Mouse (Mus musculus): ENCODE data around the gene Adam12. TPM values are rescaled to one million over a fixed set of nuclear protein-coding genes. Genes with fewer than 3 reads are reported as not detected.

Gene Adam12
- polyA plus RNA-seq, 1 experiment from 2014 or later: 2.7 TPM

GRCm38 (mm10) chr7:134028281-134028830 lies 203.6 kb downstream of the Adam12 start:
- Histone ChIP-seq H3K27ac (ENCODE audit: low read depth, low read length) (no peak overlapping the region), H3K4me2 (ENCODE audit: low read depth, low read length) (no peak overlapping the region), H3K9me3 (ENCODE audit: control insufficient read depth, low read length) (no peaks in the 10 kb centered on the region), H3K9ac (replicated peaks; ENCODE audit: low read depth, low read length) (no peak overlapping the region), H3K27me3 (ENCODE audit: control insufficient read depth, insufficient read depth, low read length) (no peaks in the 10 kb centered on the region; the same call in 1 of the 2 replicates), H3K4me1 (ENCODE audit: control insufficient read depth, insufficient read depth, low read length) (peaks cover 9% of the 10 kb centered on the region; the same call in 1 of the 2 replicates), H3K4me3 (ENCODE audit: low read depth, low read length) (no peak overlapping the region), H3K36me3 (ENCODE audit: control insufficient read depth, insufficient read depth, low read length) (no peaks in the 10 kb centered on the region)
- no peak for ATAC-seq (ENCODE audit: low read depth)
- 54% methylated on average over 7 of the region's 7 CpGs for WGBS

GRCm38 (mm10) chr7:134027020-134027415 lies 204.9 kb downstream of the Adam12 start:
- Histone ChIP-seq H3K9me3 (ENCODE audit: control insufficient read depth, low read length) (no peaks in the 10 kb centered on the region), H3K4me3 (ENCODE audit: low read depth, low read length) (no peak overlapping the region), H3K27ac (ENCODE audit: low read depth, low read length) (no peak overlapping the region), H3K4me1 (ENCODE audit: control insufficient read depth, insufficient read depth, low read length) (peaks cover 9% of the 10 kb centered on the region; the same call in 1 of the 2 replicates), H3K4me2 (ENCODE audit: low read depth, low read length) (no peak overlapping the region), H3K27me3 (ENCODE audit: control insufficient read depth, insufficient read depth, low read length) (no peaks in the 10 kb centered on the region; the same call in 1 of the 2 replicates), H3K36me3 (ENCODE audit: control insufficient read depth, insufficient read depth, low read length) (no peaks in the 10 kb centered on the region), H3K9ac (replicated peaks; ENCODE audit: low read depth, low read length) (no peak overlapping the region)
- ATAC-seq (ENCODE audit: low read depth): no peak
- WGBS: 21% methylated on average over 5 of the region's 5 CpGs

- Histone ChIP-seq H3K4me3 (ENCODE audit: low read depth, low read length) (no peak overlapping the region), H3K27me3 (ENCODE audit: control insufficient read depth, insufficient read depth, low read length) (no peaks in the 10 kb centered on the region; the same call in 1 of the 2 replicates), H3K9me3 (ENCODE audit: control insufficient read depth, low read length) (no peaks in the 10 kb centered on the region), H3K4me1 (ENCODE audit: control insufficient read depth, insufficient read depth, low read length) (peaks cover 9% of the 10 kb centered on the region; the same call in 1 of the 2 replicates), H3K36me3 (ENCODE audit: control insufficient read depth, insufficient read depth, low read length) (no peaks in the 10 kb centered on the region), H3K9ac (replicated peaks; ENCODE audit: low read depth, low read length) (no peak overlapping the region), H3K27ac (ENCODE audit: low read depth, low read length) (peak overlapping the region; percentile 28; the same call in 1 of the 2 replicates), H3K4me2 (ENCODE audit: low read depth, low read length) (no peak overlapping the region)
- 46% methylated on average over 16 of the region's 16 CpGs for WGBS
- 0 out of 2 replicates have a peak, but pooled peaks have one; percentile 28 for ATAC-seq (ENCODE audit: low read depth)
These were observed 205.5 kb downstream of the Adam12 start for GRCm38 (mm10) chr7:134026200-134027019.

GRCm38 (mm10) chr7:134022157-134022885 lies 209.6 kb downstream of the Adam12 start:
- no peak for ATAC-seq (ENCODE audit: low read depth)
- H3K9ac ChIP-seq (replicated peaks; ENCODE audit: low read depth, low read length): no peak overlapping the region
- H3K27ac ChIP-seq (ENCODE audit: low read depth, low read length): no peak overlapping the region
- WGBS: 71% methylated on average over 2 of the region's 2 CpGs
- H3K4me2 ChIP-seq (ENCODE audit: low read depth, low read length): no peak overlapping the region
- H3K4me3 ChIP-seq (ENCODE audit: low read depth, low read length): no peak overlapping the region
- no peaks in the 10 kb centered on the region; the same call in 1 of the 2 replicates for H3K27me3 ChIP-seq (ENCODE audit: control insufficient read depth, insufficient read depth, low read length)
- peaks cover 9% of the 10 kb centered on the region; the same call in 1 of the 2 replicates for H3K4me1 ChIP-seq (ENCODE audit: control insufficient read depth, insufficient read depth, low read length)
- H3K9me3 ChIP-seq (ENCODE audit: control insufficient read depth, low read length): no peaks in the 10 kb centered on the region
- H3K36me3 ChIP-seq (ENCODE audit: control insufficient read depth, insufficient read depth, low read length): no peaks in the 10 kb centered on the region

- 0 out of 2 replicates have a peak overlapping the region, but pooled peaks have one; percentile 18 for H3K27ac ChIP-seq (ENCODE audit: low read depth, low read length)
- no peak for ATAC-seq (ENCODE audit: low read depth)
- no peak overlapping the region for H3K4me2 ChIP-seq (ENCODE audit: low read depth, low read length)
- H3K4me3 ChIP-seq (ENCODE audit: low read depth, low read length): no peak overlapping the region
- H3K9me3 ChIP-seq (ENCODE audit: control insufficient read depth, low read length): no peaks in the 10 kb centered on the region
- H3K9ac ChIP-seq (replicated peaks; ENCODE audit: low read depth, low read length): no peak overlapping the region
- 61% methylated on average over 4 of the region's 4 CpGs for WGBS
- H3K27me3 ChIP-seq (ENCODE audit: control insufficient read depth, insufficient read depth, low read length): no peaks in the 10 kb centered on the region
- no peaks in the 10 kb centered on the region for H3K36me3 ChIP-seq (ENCODE audit: control insufficient read depth, insufficient read depth, low read length)
- peaks cover 4% of the 10 kb centered on the region; the same call in 1 of the 2 replicates for H3K4me1 ChIP-seq (ENCODE audit: control insufficient read depth, insufficient read depth, low read length)
These were observed 216.7 kb downstream of the Adam12 start for GRCm38 (mm10) chr7:134015226-134015625.

GRCm38 (mm10) chr7:134014733-134015132 lies 217.2 kb downstream of the Adam12 start:
- ATAC-seq (ENCODE audit: low read depth): peak; percentile 65; the same call in 1 of the 2 replicates
- no peak overlapping the region for H3K4me2 ChIP-seq (ENCODE audit: low read depth, low read length)
- no peaks in the 10 kb centered on the region for H3K9me3 ChIP-seq (ENCODE audit: control insufficient read depth, low read length)
- H3K36me3 ChIP-seq (ENCODE audit: control insufficient read depth, insufficient read depth, low read length): no peaks in the 10 kb centered on the region
- no peak overlapping the region for H3K9ac ChIP-seq (replicated peaks; ENCODE audit: low read depth, low read length)
- no peak overlapping the region for H3K4me3 ChIP-seq (ENCODE audit: low read depth, low read length)
- H3K27me3 ChIP-seq (ENCODE audit: control insufficient read depth, insufficient read depth, low read length): no peaks in the 10 kb centered on the region
- H3K4me1 ChIP-seq (ENCODE audit: control insufficient read depth, insufficient read depth, low read length): peaks cover 4% of the 10 kb centered on the region; the same call in 1 of the 2 replicates
- 0 out of 2 replicates have a peak overlapping the region, but pooled peaks have one; percentile 18 for H3K27ac ChIP-seq (ENCODE audit: low read depth, low read length)
- whole genome bisulfite sequencing: 12% methylated on average over 7 of the region's 7 CpGs

- Histone ChIP-seq H3K4me3 (ENCODE audit: low read depth, low read length) (no peak overlapping the region), H3K4me2 (ENCODE audit: low read depth, low read length) (no peak overlapping the region), H3K27me3 (ENCODE audit: control insufficient read depth, insufficient read depth, low read length) (no peaks in the 10 kb centered on the region), H3K9ac (replicated peaks; ENCODE audit: low read depth, low read length) (no peak overlapping the region), H3K36me3 (ENCODE audit: control insufficient read depth, insufficient read depth, low read length) (no peaks in the 10 kb centered on the region), H3K4me1 (ENCODE audit: control insufficient read depth, insufficient read depth, low read length) (no peaks in the 10 kb centered on the region), H3K9me3 (ENCODE audit: control insufficient read depth, low read length) (no peaks in the 10 kb centered on the region), H3K27ac (ENCODE audit: low read depth, low read length) (no peak overlapping the region)
- no peak for ATAC-seq (ENCODE audit: low read depth)
- WGBS: 94% methylated on average over 5 of the region's 5 CpGs
These were observed 222.8 kb downstream of the Adam12 start for GRCm38 (mm10) chr7:134009157-134009556.

GRCm38 (mm10) chr7:134007942-134008361 lies 224.0 kb downstream of the Adam12 start:
- no peak overlapping the region for H3K27ac ChIP-seq (ENCODE audit: low read depth, low read length)
- H3K9ac ChIP-seq (replicated peaks; ENCODE audit: low read depth, low read length): no peak overlapping the region

More at GRCm38 (mm10) chr7:134007942-134008361, 224.0 kb downstream of the Adam12 start:
- H3K4me2 ChIP-seq (ENCODE audit: low read depth, low read length): no peak overlapping the region
- no peak for ATAC-seq (ENCODE audit: low read depth)
- H3K27me3 ChIP-seq (ENCODE audit: control insufficient read depth, insufficient read depth, low read length): no peaks in the 10 kb centered on the region
- 80% methylated on average over 3 of the region's 3 CpGs for WGBS
- no peaks in the 10 kb centered on the region for H3K36me3 ChIP-seq (ENCODE audit: control insufficient read depth, insufficient read depth, low read length)
- no peaks in the 10 kb centered on the region for H3K9me3 ChIP-seq (ENCODE audit: control insufficient read depth, low read length)
- H3K4me3 ChIP-seq (ENCODE audit: low read depth, low read length): no peak overlapping the region
- no peaks in the 10 kb centered on the region for H3K4me1 ChIP-seq (ENCODE audit: control insufficient read depth, insufficient read depth, low read length)

Data from neural tube, embryonic 14.5 days (tissue).